Mouse (Mus musculus) cerebellum, postnatal 14 days (tissue): Measurements from ENCODE around the gene Nop10.
A peak's percentile ranks its signal among the peaks of the same experiment; 100 is the strongest.

ENCODE experiments used
- DNase-seq, 2 experiments: peaks; one replicate each; pipeline ENCODE4 v3.0.0; 2021; ENCODE audit warnings: mixed read lengths in 2 of 2

The Nop10 gene

DNA sequence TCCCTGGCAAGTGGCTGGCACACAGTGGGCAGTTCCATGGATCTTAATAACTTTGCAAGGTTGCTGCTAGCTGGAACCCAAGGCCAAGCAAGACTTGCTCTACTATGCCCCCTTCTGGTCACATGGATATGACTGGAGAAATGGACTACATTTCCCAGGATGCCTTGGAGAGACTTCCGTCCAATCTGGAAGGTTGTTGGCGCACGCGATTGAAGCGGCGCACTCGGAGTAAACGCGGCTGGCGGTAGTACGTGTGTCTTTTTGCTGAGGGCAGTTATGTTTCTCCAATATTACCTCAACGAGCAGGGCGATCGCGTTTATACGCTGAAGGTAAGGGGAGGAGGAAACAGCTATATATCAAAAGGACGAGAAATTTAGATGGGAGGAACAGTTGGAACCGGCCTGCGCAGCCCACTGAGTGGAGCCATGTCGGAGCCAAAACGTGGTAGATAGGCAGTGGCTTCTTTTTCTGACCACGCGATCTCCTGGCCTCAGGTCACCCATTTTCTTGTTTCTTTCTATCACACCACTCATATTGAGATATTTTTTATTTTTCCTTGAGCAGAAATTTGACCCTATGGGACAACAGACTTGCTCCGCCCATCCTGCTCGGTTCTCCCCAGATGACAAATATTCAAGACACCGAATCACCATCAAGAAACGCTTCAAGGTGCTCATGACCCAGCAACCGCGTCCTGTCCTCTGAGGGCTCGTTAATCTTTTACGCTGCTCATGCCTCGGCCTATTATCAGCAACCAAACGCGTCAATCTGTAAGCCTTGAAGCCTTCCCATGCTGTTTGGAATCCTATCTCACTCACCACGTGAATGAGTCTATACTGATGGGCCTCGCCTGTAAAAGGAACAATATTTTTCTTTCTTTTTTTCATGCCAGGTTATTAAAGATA is at the start of gene Nop10:
Nop10 (plus strand) TSS at position 179 of the 906 bp plus-strand sequence.
- DNase-seq: peak; percentile 94

GRCm38 (mm10) chr2:112215977-112216376 is 45.7 kb upstream of the Nop10 start:
- DNase-seq: peak; percentile 28 to 40

- no peak for DNase-seq
Measured at GRCm38 (mm10) chr2:112217614-112218013, 44.1 kb upstream of the Nop10 start.

GRCm38 (mm10) chr2:112220880-112221279 is 40.8 kb upstream of the Nop10 start:
- no peak for DNase-seq

GRCm38 (mm10) chr2:112222607-112223006 is 39.1 kb upstream of the Nop10 start:
- DNase-seq: no peak

DNA sequence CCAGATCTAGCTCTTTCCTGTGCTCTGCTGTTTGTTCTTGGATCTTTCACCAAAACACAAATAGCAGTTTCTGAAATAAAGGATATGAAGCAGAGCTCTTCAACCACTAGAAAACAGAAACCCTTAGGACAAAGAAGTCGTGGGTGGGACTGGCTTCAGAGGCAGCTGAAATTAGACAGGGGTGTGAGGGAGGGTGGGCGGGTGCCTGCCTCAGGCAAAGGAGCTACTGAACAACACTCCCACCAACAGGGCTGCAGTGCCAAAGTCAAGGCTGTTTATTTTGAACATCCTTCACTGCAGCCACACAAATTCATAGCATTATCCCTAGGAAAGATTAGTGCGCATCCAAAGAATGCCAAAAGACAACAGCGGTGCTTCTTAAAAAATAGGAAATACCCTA is 37.4 kb upstream of the Nop10 start:
- DNase-seq: no peak

GRCm38 (mm10) chr2:112232623-112233022 is 29.1 kb upstream of the Nop10 start:
- no peak for DNase-seq

GRCm38 (mm10) chr2:112236620-112237019 is 25.1 kb upstream of the Nop10 start:
- DNase-seq: no peak

DNA sequence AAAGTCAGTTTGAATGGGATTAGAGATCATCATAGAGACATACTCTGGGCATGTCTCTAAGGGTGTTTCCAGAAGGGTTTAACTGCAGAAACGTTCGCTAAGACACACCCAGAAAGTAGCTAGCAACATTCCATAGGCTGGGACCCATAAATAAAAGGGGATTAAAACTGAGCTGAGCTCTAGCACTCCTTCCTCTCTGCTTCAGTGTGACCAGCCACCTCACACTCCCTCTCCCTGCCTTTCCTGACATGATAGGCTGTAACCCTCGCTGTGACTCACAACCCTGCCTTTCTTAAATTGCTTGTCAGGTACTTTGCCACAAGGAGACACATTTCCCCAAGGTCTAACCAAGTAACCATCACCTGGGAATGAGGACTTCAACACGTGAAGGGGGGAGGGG is 23.7 kb upstream of the Nop10 start:
- no peak for DNase-seq

- DNase-seq: peak; percentile 97
Measured at GRCm38 (mm10) chr2:112239212-112239934, 22.4 kb upstream of the Nop10 start, which contains the start of gene Lpcat4. Gene Lpcat4 (plus strand): TSS chr2:112239468.

DNA sequence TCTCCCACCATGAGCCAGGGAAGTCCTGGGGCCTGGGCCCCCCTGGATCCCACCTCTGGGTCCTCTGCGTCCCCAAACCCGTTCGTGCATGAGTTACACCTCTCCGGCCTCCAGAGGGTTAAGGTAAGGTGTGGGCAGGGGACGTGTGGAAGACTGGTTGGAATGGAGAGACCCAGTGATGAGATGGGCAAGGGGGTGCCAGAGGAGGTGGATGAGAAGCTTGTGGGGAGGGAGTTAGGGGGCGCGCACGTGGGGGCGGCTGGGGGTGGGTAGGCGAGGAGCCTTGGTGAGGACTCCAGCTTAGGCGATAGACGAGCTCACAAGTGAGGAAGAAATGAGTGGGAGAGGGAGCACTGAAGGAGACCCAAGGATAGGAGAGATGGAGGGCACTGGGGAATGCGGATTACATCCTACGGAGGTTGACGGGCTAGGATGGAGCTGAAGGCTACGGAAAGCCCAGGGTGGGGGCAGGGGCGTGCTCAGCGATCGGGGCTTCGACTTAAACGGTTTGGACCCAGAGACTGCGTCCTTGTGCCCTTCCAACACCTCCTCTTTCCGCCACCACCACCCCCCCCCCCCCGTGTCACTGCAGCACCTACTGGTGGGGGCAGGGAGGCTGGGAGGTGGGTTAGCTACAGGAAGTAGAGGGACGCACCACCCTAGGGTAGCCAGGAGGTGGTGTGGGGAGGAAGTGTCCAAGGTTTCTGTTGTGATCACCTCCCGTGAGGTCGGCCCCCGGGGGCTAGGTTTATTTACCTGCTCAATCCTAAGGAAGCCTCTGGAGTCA is 21.6 kb upstream of the Nop10 start:
- DNase-seq: peak; percentile 57 to 71

GRCm38 (mm10) chr2:112241787-112242186 is 19.9 kb upstream of the Nop10 start:
- no peak for DNase-seq

DNA sequence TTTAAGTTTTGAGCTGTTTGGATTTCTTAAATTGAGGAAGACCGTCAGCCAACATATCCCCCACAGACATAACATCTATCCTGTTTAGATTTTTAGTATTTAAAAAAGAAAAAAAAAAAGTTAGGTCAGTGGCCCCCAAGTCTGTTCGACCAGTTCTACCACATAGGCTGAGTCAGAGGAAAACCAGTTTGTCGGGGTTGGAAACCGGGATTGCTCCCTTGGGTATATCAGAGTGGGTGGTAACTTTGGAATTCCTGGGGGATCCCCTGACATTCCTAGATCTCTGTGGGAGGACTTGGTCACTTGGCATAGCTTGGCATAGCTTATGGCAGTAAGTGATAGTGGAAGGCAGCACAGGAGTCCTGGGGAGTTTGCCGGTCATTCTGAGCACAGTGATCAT is 16.4 kb upstream of the Nop10 start:
- DNase-seq: no peak

GRCm38 (mm10) chr2:112246193-112246592 is 15.5 kb upstream of the Nop10 start:
- no peak for DNase-seq

- no peak for DNase-seq
Measured at GRCm38 (mm10) chr2:112247323-112247722, 14.4 kb upstream of the Nop10 start.

DNA sequence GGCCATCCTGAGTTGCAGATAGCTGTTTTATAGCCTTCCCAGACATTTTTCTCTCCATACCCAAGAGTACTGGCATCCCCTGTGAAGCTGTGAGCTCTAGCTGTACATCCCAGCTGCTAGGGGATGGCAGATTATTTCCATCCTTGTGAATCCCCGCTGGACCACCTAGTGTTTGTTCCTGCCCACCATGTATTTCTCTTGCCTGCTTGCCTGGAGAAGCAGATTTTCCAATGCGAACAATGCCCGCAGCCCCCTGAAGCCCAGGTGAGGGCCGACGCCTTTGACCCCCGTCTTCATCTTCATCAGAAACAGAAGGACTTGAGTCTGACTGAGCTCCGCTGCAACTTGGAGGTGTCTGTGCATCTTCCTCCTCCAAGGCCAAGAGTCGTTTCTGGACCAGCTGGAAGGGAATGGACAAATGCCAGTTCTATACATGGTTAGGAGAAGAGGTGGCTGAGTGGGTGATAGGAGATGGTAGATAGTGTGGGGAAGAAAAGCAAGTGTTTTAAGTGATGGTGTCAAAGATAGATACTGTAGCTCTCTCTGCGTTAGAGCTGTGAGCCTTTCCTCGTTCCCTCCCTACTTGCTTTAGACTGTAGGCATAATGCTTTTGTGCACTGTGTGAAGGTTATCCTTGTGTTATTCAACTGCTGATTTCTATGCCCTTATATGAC is 11.8 kb upstream of the Nop10 start:
- no peak for DNase-seq

- DNase-seq: no peak
Measured at GRCm38 (mm10) chr2:112254675-112255515, 6.8 kb upstream of the Nop10 start.

- no peak for DNase-seq
Measured at GRCm38 (mm10) chr2:112259241-112259962, 2.3 kb upstream of the Nop10 start, which contains the start of gene Nutm1. Gene Nutm1 (minus strand): TSS chr2:112259291.

GRCm38 (mm10) chr2:112262779-112263295 is 1.1 kb downstream of the Nop10 start:
- no peak for DNase-seq

DNA sequence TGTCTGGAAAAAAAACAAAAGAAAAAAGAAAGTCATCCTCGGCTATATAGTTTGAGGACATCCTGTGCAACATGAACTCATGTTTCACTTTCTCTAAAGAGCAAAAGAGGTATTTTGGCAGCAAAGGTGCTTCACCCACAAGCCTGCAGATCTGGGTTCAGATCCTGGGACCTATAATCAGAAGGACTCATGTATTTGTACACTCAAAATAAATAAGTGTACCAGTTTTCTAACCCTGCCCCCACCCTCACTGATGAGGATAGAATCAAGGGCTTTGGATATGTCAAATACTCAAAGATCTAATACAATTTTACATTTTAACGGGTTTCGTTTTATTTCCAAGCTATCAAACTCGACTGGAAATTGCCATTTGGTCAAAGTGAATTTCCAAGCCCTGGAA is 2.6 kb downstream of the Nop10 start:
- DNase-seq: no peak
